Mouse (Mus musculus) lung, adult 2 months (tissue): ENCODE results near the gene Dpp3.

ENCODE experiments used
- CTCF ChIP-seq: fragments of 200-500 bp; IDR thresholded peaks from 2 replicates; pipeline ENCODE4 v1.5.1; 2011; ENCODE audit warnings: mild to moderate bottlenecking, low read length, control low read depth; ENCODE audit not compliant: insufficient read depth
- POLR2A ChIP-seq: fragments of 200-500 bp; IDR thresholded peaks from 2 replicates; pipeline ENCODE4 v1.6.1; 2011; ENCODE audit warnings: low read depth, mild to moderate bottlenecking, control low read depth, low read length, borderline replicate concordance; ENCODE audit errors: extremely low read depth

- TF ChIP-seq CTCF, result no peak
- no peak for TF ChIP-seq POLR2A
Observed at GRCm38 (mm10) chr19:4936896-4937295, 8.8 kb upstream of the Dpp3 start.
